In genomic region chr3:87884708-87885251, GRCm38 (mm10) we compare ENCODE assay signal across 8 mouse cellular contexts. TPM values are rescaled to one million over a fixed set of nuclear protein-coding genes. Genes with fewer than 3 reads are reported as not detected.
DNase-seq lines count a peak whose midpoint lies in the region; ATAC-seq and TF ChIP-seq lines count a peak whose summit lies in the region.

No protein-coding gene starts in this region.

- DNase-seq in CD4-positive helper T cell, adult 2 months (ENCODE audit: low read depth, low spot score), result peak; percentile 65
- DNase-seq in Patski (ENCODE audit: low read depth, low spot score), result no peak
- peak; percentile 63 for DNase-seq in embryo, embryonic 10.5 days (ENCODE audit: low spot score)
- peak; percentile 80 for DNase-seq in heart, embryonic 10.5 days (ENCODE audit: low spot score)
- DNase-seq in kidney, postnatal 0 days (ENCODE audit: low spot score), result peak; percentile 74
- DNase-seq in urinary bladder, postnatal 14 days (ENCODE audit: low spot score), result peak; percentile 42

- peak overlapping the region; percentile 98 for H3K27ac ChIP-seq in heart, embryonic 10.5 days
- H3K27ac ChIP-seq in kidney, postnatal 0 days, result peak overlapping the region; percentile 90
- peak overlapping the region; percentile 91 for H3K27ac ChIP-seq in liver, embryonic 16.5 days (ENCODE audit: low read length)
- peak overlapping the region; percentile 70; the same call in 1 of the 2 replicates for H3K27ac ChIP-seq in olfactory bulb, adult 2 months (ENCODE audit: insufficient read depth, low read depth, low read length)

- peaks cover 16% of the 10 kb centered on the region for H3K36me3 ChIP-seq in heart, embryonic 10.5 days
- peaks cover 6% of the 10 kb centered on the region; the same call in 1 of the 2 replicates for H3K36me3 ChIP-seq in kidney, postnatal 0 days (ENCODE audit: insufficient read depth, low read length)
- peaks cover 6% of the 10 kb centered on the region for H3K36me3 ChIP-seq in liver, embryonic 16.5 days (ENCODE audit: control insufficient read depth, insufficient read depth)

- peak overlapping the region; percentile 88 for H3K4me3 ChIP-seq in heart, embryonic 10.5 days
- peak overlapping the region; percentile 97 for H3K4me3 ChIP-seq in kidney, postnatal 0 days (replicated peaks; ENCODE audit: low read depth, low read length)
- peak overlapping the region; percentile 99 for H3K4me3 ChIP-seq in liver, embryonic 16.5 days (ENCODE audit: low read depth, low read length)
- H3K4me3 ChIP-seq in olfactory bulb, adult 2 months (ENCODE audit: insufficient read depth, low read depth, low read length), result peak overlapping the region; percentile 88

- POLR2A ChIA-PET in Patski (lab: Charles Lee), result interaction anchor here (1.2 to 2.2 kb wide), 4 partner anchors 21 to 76 kb away, joined by 3 to 18 read pairs (median 4); partner anchors contain the start of gene Hdgf

- H3K4me2 ChIP-seq in kidney, postnatal 0 days (ENCODE audit: low read length), result peak overlapping the region; percentile 76
- peak overlapping the region; percentile 80 for H3K4me2 ChIP-seq in liver, embryonic 16.5 days (ENCODE audit: low read depth, low read length)

- peaks cover 27% of the 10 kb centered on the region for H3K4me1 ChIP-seq in heart, embryonic 10.5 days
- peaks cover 11% of the 10 kb centered on the region; the same call in 1 of the 2 replicates for H3K4me1 ChIP-seq in kidney, postnatal 0 days (replicated peaks; ENCODE audit: insufficient read depth, low read length)
- peaks cover 25% of the 10 kb centered on the region for H3K4me1 ChIP-seq in liver, embryonic 16.5 days (ENCODE audit: control insufficient read depth, low read depth, low read length)
- no peaks in the 10 kb centered on the region; the same call in 1 of the 2 replicates for H3K4me1 ChIP-seq in olfactory bulb, adult 2 months (ENCODE audit: control insufficient read depth, insufficient read depth, low read length)

- peak; percentile 8 for ATAC-seq in Patski
- ATAC-seq in kidney, postnatal 0 days (replicated peaks; ENCODE audit: low FRiP score, low read depth), result peak; percentile 13; the same call in 1 of the 2 replicates
- peak; percentile 2 for ATAC-seq in liver, embryonic 16.5 days (ENCODE audit: low read depth)

- under 1% methylated on average over 22 of the region's 28 CpGs for WGBS in heart, embryonic 10.5 days
- 0% methylated on average over 28 of the region's 28 CpGs for WGBS in kidney, postnatal 0 days
- 0% methylated on average over 26 of the region's 28 CpGs for WGBS in liver, embryonic 16.5 days (ENCODE audit: insufficient replicate concordance)
- 1% methylated on average over 28 of the region's 28 CpGs for WGBS in olfactory bulb, adult 2 months

- H3K27me3 ChIP-seq in Patski, result no peaks in the 10 kb centered on the region
- H3K27me3 ChIP-seq in heart, embryonic 10.5 days (ENCODE audit: insufficient read depth, poor library complexity, severe bottlenecking), result no peaks in the 10 kb centered on the region
- H3K27me3 ChIP-seq in kidney, postnatal 0 days (ENCODE audit: insufficient read depth, low read length), result no peaks in the 10 kb centered on the region
- H3K27me3 ChIP-seq in liver, embryonic 16.5 days (ENCODE audit: control insufficient read depth, insufficient read depth, low read depth, low read length), result no peaks in the 10 kb centered on the region

- TF ChIP-seq POLR2A in olfactory bulb, adult 2 months (IDR thresholded peaks at IDR 0.05; ENCODE audit: insufficient read depth, low read depth, low read length), result no peak

- CTCF ChIA-PET in Patski (lab: Charles Lee), result interaction anchor here (1.3 to 2.5 kb wide), 7 partner anchors 9 to 102 kb away, joined by 3 to 17 read pairs (median 5); no protein-coding TSS in a partner anchor

- no peak for TF ChIP-seq CTCF in Patski (IDR thresholded peaks at IDR 0.05)
- TF ChIP-seq CTCF in kidney, postnatal 0 days (IDR thresholded peaks at IDR 0.05; ENCODE audit: low read depth), result no peak
- TF ChIP-seq CTCF in olfactory bulb, adult 2 months (IDR thresholded peaks at IDR 0.05; ENCODE audit: insufficient read depth, low read depth, low read length), result no peak

- peak overlapping the region; percentile 91 for H3K9ac ChIP-seq in kidney, postnatal 0 days (ENCODE audit: low read depth, low read length)
- H3K9ac ChIP-seq in liver, embryonic 16.5 days (ENCODE audit: low read depth, low read length), result peak overlapping the region; percentile 94

- no peaks in the 10 kb centered on the region for H3K9me3 ChIP-seq in heart, embryonic 10.5 days
- no peaks in the 10 kb centered on the region for H3K9me3 ChIP-seq in kidney, postnatal 0 days (replicated peaks; ENCODE audit: low read length)
- no peaks in the 10 kb centered on the region for H3K9me3 ChIP-seq in liver, embryonic 16.5 days (replicated peaks; ENCODE audit: control insufficient read depth, low read length)

- in situ Hi-C loops in Patski (cut with MboI; ENCODE audit: low pct_unique_long_range_greater_than_20kb), result loop anchor here (5.0 kb wide), 1 partner anchor 43 kb away; no protein-coding TSS in a partner anchor

RNA-seq across cellular contexts. Expression of gene Prcc, which starts 0.6 kb away (rescaled TPM):
- polyA plus RNA-seq in Patski (2021), result 72.2 TPM
- polyA plus RNA-seq in heart, embryonic 10.5 days (2016; fragmentation: Nextera tagmentation; extraction: Ambion mirVana), result 11.8 and 13.6 TPM in 2 replicates
- polyA plus RNA-seq in kidney, postnatal 0 days (2015; fragmentation: Nextera tagmentation; extraction: Ambion mirVana), result 14.8 and 15.1 TPM in 2 replicates
- polyA plus RNA-seq in liver, embryonic 16.5 days (2015; fragmentation: Nextera tagmentation; extraction: Ambion mirVana), result 4.1 and 4.7 TPM in 2 replicates
- not detected in 2 replicates for polyA plus RNA-seq in olfactory bulb, adult 2 months (2012; ENCODE audit: insufficient read depth, insufficient read length, low replicate concordance, missing spikeins)

RNA-seq across cellular contexts. Expression of gene Hdgf, which starts 21.3 kb away (rescaled TPM):
- 503 TPM for polyA plus RNA-seq in Patski (2021)
- polyA plus RNA-seq in heart, embryonic 10.5 days (2016; fragmentation: Nextera tagmentation; extraction: Ambion mirVana), result 182 and 248 TPM in 2 replicates
- 193 and 200 TPM in 2 replicates for polyA plus RNA-seq in kidney, postnatal 0 days (2015; fragmentation: Nextera tagmentation; extraction: Ambion mirVana)
- polyA plus RNA-seq in liver, embryonic 16.5 days (2015; fragmentation: Nextera tagmentation; extraction: Ambion mirVana), result 53.6 and 57.1 TPM in 2 replicates
- polyA plus RNA-seq in olfactory bulb, adult 2 months (2012; ENCODE audit: insufficient read depth, insufficient read length, low replicate concordance, missing spikeins), result 549 TPM in 1 of 2 replicates, not detected in the other

RNA-seq across cellular contexts. Expression of gene Mrpl24, which starts 34.5 kb away (rescaled TPM):
- 166 TPM for polyA plus RNA-seq in Patski (2021)
- 64.2 and 71.3 TPM in 2 replicates for polyA plus RNA-seq in heart, embryonic 10.5 days (2016; fragmentation: Nextera tagmentation; extraction: Ambion mirVana)
- 87.2 and 88.1 TPM in 2 replicates for polyA plus RNA-seq in kidney, postnatal 0 days (2015; fragmentation: Nextera tagmentation; extraction: Ambion mirVana)
- polyA plus RNA-seq in liver, embryonic 16.5 days (2015; fragmentation: Nextera tagmentation; extraction: Ambion mirVana), result 35.1 and 35.8 TPM in 2 replicates
- polyA plus RNA-seq in olfactory bulb, adult 2 months (2012; ENCODE audit: insufficient read depth, insufficient read length, low replicate concordance, missing spikeins), result not detected in 2 replicates

RNA-seq across cellular contexts. Expression of gene Sh2d2a, which starts 38.2 kb away (rescaled TPM):
- not detected for polyA plus RNA-seq in Patski (2021)
- 0.20 and 0.23 TPM in 2 replicates for polyA plus RNA-seq in heart, embryonic 10.5 days (2016; fragmentation: Nextera tagmentation; extraction: Ambion mirVana)
- polyA plus RNA-seq in kidney, postnatal 0 days (2015; fragmentation: Nextera tagmentation; extraction: Ambion mirVana), result 0.11 TPM in 1 of 2 replicates, not detected in the other
- polyA plus RNA-seq in liver, embryonic 16.5 days (2015; fragmentation: Nextera tagmentation; extraction: Ambion mirVana), result 0.29 and 0.37 TPM in 2 replicates
- not detected in 2 replicates for polyA plus RNA-seq in olfactory bulb, adult 2 months (2012; ENCODE audit: insufficient read depth, insufficient read length, low replicate concordance, missing spikeins)

RNA-seq across cellular contexts. Expression of gene Isg20l2, which starts 45.3 kb away (rescaled TPM):
- polyA plus RNA-seq in Patski (2021), result 38.5 TPM
- 39.6 and 55.1 TPM in 2 replicates for polyA plus RNA-seq in heart, embryonic 10.5 days (2016; fragmentation: Nextera tagmentation; extraction: Ambion mirVana)
- polyA plus RNA-seq in kidney, postnatal 0 days (2015; fragmentation: Nextera tagmentation; extraction: Ambion mirVana), result 40.4 and 42.1 TPM in 2 replicates
- polyA plus RNA-seq in liver, embryonic 16.5 days (2015; fragmentation: Nextera tagmentation; extraction: Ambion mirVana), result 17.2 and 17.5 TPM in 2 replicates
- polyA plus RNA-seq in olfactory bulb, adult 2 months (2012; ENCODE audit: insufficient read depth, insufficient read length, low replicate concordance, missing spikeins), result not detected in 2 replicates
